Mouse (Mus musculus) E14TG2a.4 (cell line): Measurements from ENCODE around the gene Rln1.

ENCODE experiments used
- CTCF ChIP-seq: conservative IDR thresholded peaks from 2 replicates; pipeline ENCODE4 v1.5.1; 2014; ENCODE audit warnings: low read length
- POU5F1 ChIP-seq: IDR thresholded peaks from 2 replicates; pipeline ENCODE4 v1.6.1; 2014; ENCODE audit warnings: low read length, borderline replicate concordance

GRCm38 (mm10) chr19:29374947-29375346 is 40.5 kb upstream of the Rln1 start:
- TF ChIP-seq CTCF (no peak), POU5F1 (no peak)
